Mouse (Mus musculus) myocyte (in vitro differentiated cells): ENCODE measurements at regions not wholly inside any gene's neighbourhood (a gene's known extent, or its start where the extent isn't known, plus 50 kb on each side); places are given as distances from the start of the nearest gene placed in this dataset.

Experiments used
- CEBPB ChIP-seq: IDR thresholded peaks from 2 replicates; pipeline ENCODE4 v1.6.1; 2011; ENCODE audit warnings: mild to moderate bottlenecking, moderate library complexity; ENCODE audit not compliant: poor library complexity, insufficient read depth, severe bottlenecking
- E2F4 ChIP-seq: IDR thresholded peaks from one replicate; pipeline ENCODE4 v1.6.1; 2011; ENCODE audit warnings: mild to moderate bottlenecking, control low read depth, moderate library complexity; ENCODE audit not compliant: insufficient read depth
- MAX ChIP-seq: IDR thresholded peaks from one replicate; pipeline ENCODE4 v1.6.1; 2011; ENCODE audit warnings: low read depth, mild to moderate bottlenecking, control low read depth
- MYOD1 ChIP-seq, 3 experiments: IDR thresholded peaks; one replicate each; pipeline ENCODE4 v1.6.1; 2011; ENCODE audit warnings: control low read depth in 2 of 3, low read depth in 2 of 3, mild to moderate bottlenecking in 2 of 3, moderate library complexity in 1 of 3; ENCODE audit not compliant: insufficient read length in 2 of 3, control insufficient read depth in 1 of 3
- MYOG ChIP-seq, 3 experiments: IDR thresholded peaks; one replicate each; pipeline ENCODE4 v1.6.1; 2011; ENCODE audit warnings: control low read depth in 2 of 3, low read depth in 2 of 3, mild to moderate bottlenecking in 2 of 3; ENCODE audit not compliant: insufficient read length in 2 of 3, control insufficient read depth in 1 of 3, insufficient read depth in 1 of 3
- POLR2A ChIP-seq: IDR thresholded peaks from one replicate; pipeline ENCODE4 v1.6.1; 2011; ENCODE audit warnings: low read depth, mild to moderate bottlenecking, control low read depth, moderate library complexity; ENCODE audit not compliant: insufficient read length
- POLR2AphosphoS2 ChIP-seq: IDR thresholded peaks from one replicate; pipeline ENCODE4 v1.6.1; 2011; ENCODE audit warnings: low read depth, control low read depth; ENCODE audit not compliant: insufficient read length
- SRF ChIP-seq: IDR thresholded peaks from one replicate; pipeline ENCODE4 v1.6.1; 2011; ENCODE audit warnings: low read depth; ENCODE audit not compliant: control insufficient read depth, insufficient read length
- TCF12 ChIP-seq: IDR thresholded peaks from one replicate; pipeline ENCODE4 v1.6.1; 2011; ENCODE audit warnings: mild to moderate bottlenecking, control low read depth; ENCODE audit not compliant: poor library complexity, insufficient read depth, severe bottlenecking
- USF1 ChIP-seq: IDR thresholded peaks from one replicate; pipeline ENCODE4 v1.6.1; 2011; ENCODE audit warnings: low read depth, mild to moderate bottlenecking, control low read depth, moderate library complexity

DNA sequence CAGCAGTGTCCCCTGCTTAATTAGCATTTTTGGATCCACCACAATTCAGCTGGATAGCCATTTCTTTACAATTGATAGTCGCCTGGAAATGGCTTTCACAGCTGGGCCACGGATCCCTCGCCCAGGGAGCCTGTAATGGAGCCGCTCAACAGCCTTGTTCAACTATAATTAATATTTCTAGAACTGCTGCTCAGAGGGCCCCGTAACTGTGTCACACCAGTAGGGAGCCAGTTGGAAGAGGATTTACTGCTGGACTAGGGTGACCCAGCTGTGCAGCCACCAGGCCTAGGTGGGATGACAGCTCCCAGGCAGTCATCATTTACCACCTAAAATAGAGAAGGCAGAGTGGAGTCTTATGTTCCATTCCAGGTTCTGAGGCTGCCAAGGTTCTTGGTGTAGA lies 529.2 kb downstream of the Nr2f2 start:
- TF ChIP-seq MYOG (IDR thresholded peaks at IDR 0.05; ENCODE audit: control insufficient read depth in 1 of 3, insufficient read depth in 1 of 3, insufficient read length in 2 of 3, low read depth in 2 of 3) (no peak), POLR2A (no peak), MYOD1 (IDR thresholded peaks at IDR 0.05; ENCODE audit: control insufficient read depth in 1 of 3, insufficient read length in 2 of 3, low read depth in 2 of 3) (no peak), USF1 (no peak), E2F4 (no peak), MAX (no peak), CEBPB (no peak), SRF (no peak), TCF12 (no peak), POLR2AphosphoS2 (no peak)
